Mouse (Mus musculus) 3T3-L1 (cell line): ENCODE measurements around the gene Olfr734.
A peak's percentile ranks its signal among the peaks of the same experiment; 100 is the strongest.

Experiments used
- DNase-seq: peaks from one replicate; pipeline ENCODE4 v3.0.0-alpha.2; 2015; ENCODE audit warnings: low read depth, low spot score

Olfr734 gene

GRCm38 (mm10) chr14:50326661-50327060, at the start of gene Olfr734:
Gene Olfr734 (minus strand): TSS chr14:50326761.
- DNase-seq: no peak

- no peak for DNase-seq
Measured at GRCm38 (mm10) chr14:50363561-50363960, 37.0 kb upstream of the Olfr734 start.

GRCm38 (mm10) chr14:50360480-50360879, 33.9 kb upstream of the Olfr734 start:
- DNase-seq: no peak

- DNase-seq: no peak
Measured at GRCm38 (mm10) chr14:50357593-50357992, 31.0 kb upstream of the Olfr734 start, which contains the start of gene Tlr11. Gene Tlr11 (plus strand): TSS chr14:50357914.

- DNase-seq: no peak
Measured at GRCm38 (mm10) chr14:50356725-50357124, 30.2 kb upstream of the Olfr734 start.

- DNase-seq: peak; percentile 19
Measured at GRCm38 (mm10) chr14:50352438-50352837, 25.9 kb upstream of the Olfr734 start.

GRCm38 (mm10) chr14:50348796-50349195, 22.2 kb upstream of the Olfr734 start, which contains the start of gene Olfr735:
Gene Olfr735 (minus strand): TSS chr14:50348872.
- DNase-seq: no peak

GRCm38 (mm10) chr14:50301422-50301821, 25.1 kb downstream of the Olfr734 start, which contains the start of gene Olfr733:
Gene Olfr733 (minus strand): TSS chr14:50301522.
- no peak for DNase-seq

GRCm38 (mm10) chr14:50284106-50284505, 42.5 kb downstream of the Olfr734 start, which contains the start of gene Olfr732:
Gene Olfr732 (minus strand): TSS chr14:50284206.
- DNase-seq: no peak
